Mouse (Mus musculus) liver, adult 2 months (tissue): Measurements from ENCODE around the gene Abca4. TPM values are rescaled to one million over a fixed set of nuclear protein-coding genes. Genes with fewer than 3 reads are reported as not detected.
A peak's percentile ranks its signal among the peaks of the same experiment; 100 is the strongest.

Experiments
- DNase-seq: peaks from one replicate; pipeline ENCODE4 v3.0.0-alpha.2; 2011; ENCODE audit warnings: low read depth, low spot score; ENCODE audit errors: extremely low read depth
- H3K27ac ChIP-seq: fragments of 200-500 bp; replicated peaks from 2 replicates; pipeline ENCODE4 v1.5.1; 2012; ENCODE audit warnings: low read depth, mild to moderate bottlenecking, control low read depth, inconsistent platforms, low read length; ENCODE audit not compliant: insufficient read depth
- H3K27me3 ChIP-seq: fragments of 200-500 bp; 2 replicates; pipeline ENCODE4 v1.6.1; 2012; ENCODE audit warnings: mild to moderate bottlenecking, moderate library complexity, low read length, inconsistent platforms; ENCODE audit not compliant: control insufficient read depth, insufficient read depth
- H3K36me3 ChIP-seq: fragments of 200-500 bp; 2 replicates; pipeline ENCODE4 v1.6.1; 2012; ENCODE audit warnings: low read length, inconsistent platforms; ENCODE audit not compliant: control insufficient read depth, insufficient read depth
- H3K4me1 ChIP-seq: fragments of 200-500 bp; 2 replicates; pipeline ENCODE4 v1.6.1; 2011; ENCODE audit warnings: low read length; ENCODE audit not compliant: control insufficient read depth, insufficient read depth
- H3K4me3 ChIP-seq: fragments of 200-500 bp; 2 replicates; pipeline ENCODE4 v1.5.1; 2011; ENCODE audit warnings: low read depth, mild to moderate bottlenecking, control low read depth, low read length, moderate library complexity; ENCODE audit not compliant: insufficient read depth
- H3K79me2 ChIP-seq: fragments of 200-500 bp; 2 replicates; pipeline ENCODE4 v1.6.1; 2012; ENCODE audit warnings: inconsistent platforms, mild to moderate bottlenecking, low read length, moderate library complexity; ENCODE audit not compliant: control insufficient read depth, insufficient read depth
- H3K9ac ChIP-seq: fragments of 200-500 bp; 2 replicates; pipeline ENCODE4 v1.6.1; 2012; ENCODE audit warnings: low read depth, mild to moderate bottlenecking, control low read depth, inconsistent platforms, low read length
- CTCF ChIP-seq: fragments of 200-500 bp; IDR thresholded peaks from 2 replicates; pipeline ENCODE4 v1.5.1; 2011; ENCODE audit warnings: low read depth, low read length, control low read depth
- POLR2A ChIP-seq: fragments of 200-500 bp; IDR thresholded peaks from 2 replicates; pipeline ENCODE4 v1.6.1; 2011; ENCODE audit warnings: low read length, control low read depth; ENCODE audit not compliant: insufficient read depth; ENCODE audit errors: extremely low read depth
- WGBS: fragments of 180-500 bp; shearing (Covaris S2); methylation state at CpG from one replicate; pipeline ENCODE4 v1.1.7; 2018; 5-methylcytosine and 5-hydroxymethylcytosine counted together
- polyA plus RNA-seq: library from polyadenylated mRNA; depleted of rRNA; stranded (reverse); fragments of >200 nt; gene quantifications from 2 replicates; pipeline ENCODE4 v1.2.3, GENCODE M21; 2012
- total RNA-seq: library from RNA; depleted of rRNA; stranded (reverse); fragments of >200 nt; gene quantifications from 2 replicates; pipeline ENCODE4 v1.2.3, GENCODE M21; 2014

Gene Abca4
- total and polyA plus RNA-seq, 2 experiments = 0.05 to 0.37 TPM

DNA sequence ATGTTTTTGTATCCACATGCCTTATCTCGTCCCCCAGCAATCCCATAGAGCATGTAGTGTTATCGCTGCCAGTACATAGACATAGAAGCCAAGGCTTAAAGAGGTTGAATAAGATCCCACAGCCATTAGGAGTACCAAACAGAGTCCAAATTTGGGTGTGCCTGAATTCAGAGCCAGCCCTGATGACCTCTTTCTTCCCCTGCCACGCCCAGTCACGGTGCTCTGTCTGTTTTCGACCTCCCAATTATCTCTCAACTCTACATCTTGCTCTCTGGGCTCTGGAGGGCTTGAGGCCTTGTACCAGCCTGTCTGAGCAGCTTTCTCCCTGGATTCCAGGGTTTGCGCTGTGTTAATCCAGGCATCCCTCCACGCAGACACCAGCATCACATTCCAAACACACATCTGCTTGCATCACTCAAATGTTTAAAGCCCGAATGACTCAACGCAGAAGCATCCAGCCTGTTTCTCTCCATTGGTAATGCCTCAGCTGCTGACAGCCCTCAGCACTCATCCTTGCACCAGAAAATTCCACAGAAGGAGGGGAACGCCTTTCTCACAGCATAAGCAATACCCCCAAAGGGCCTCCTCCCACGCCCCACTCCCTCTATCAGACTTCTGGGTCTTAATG lies 43.9 kb downstream of the Abca4 start:
- Histone ChIP-seq H3K9ac (no peak overlapping the region), H3K4me3 (no peak overlapping the region), H3K36me3 (no peaks in the 10 kb centered on the region), H3K27me3 (no peaks in the 10 kb centered on the region), H3K4me1 (peaks cover 2% of the 10 kb centered on the region), H3K79me2 (no peaks in the 10 kb centered on the region), H3K27ac (no peak overlapping the region)
- WGBS = 87% methylated on average over 11 of the region's 11 CpGs
- DNase-seq = no peak
- no peak for TF ChIP-seq POLR2A
- TF ChIP-seq CTCF = no peak

GRCm38 (mm10) chr3:122090338-122090737 lies 46.1 kb downstream of the Abca4 start:
- H3K9ac ChIP-seq = no peak overlapping the region

GRCm38 (mm10) chr3:122099713-122100112 lies 55.5 kb downstream of the Abca4 start:
- no peak for TF ChIP-seq CTCF
- no peak for TF ChIP-seq POLR2A
- 92% methylated on average over 5 of the region's 5 CpGs for WGBS
- Histone ChIP-seq H3K4me3 (no peak overlapping the region), H3K79me2 (no peaks in the 10 kb centered on the region), H3K9ac (no peak overlapping the region), H3K27me3 (no peaks in the 10 kb centered on the region), H3K4me1 (peaks cover 2% of the 10 kb centered on the region; the same call in 1 of the 2 replicates), H3K27ac (no peak overlapping the region), H3K36me3 (no peaks in the 10 kb centered on the region)
- DNase-seq = no peak

More at GRCm38 (mm10) chr3:122090338-122090737, 46.1 kb downstream of the Abca4 start:
- 77% methylated on average over 6 of the region's 6 CpGs for WGBS
- no peak for TF ChIP-seq CTCF
- TF ChIP-seq POLR2A = no peak
- Histone ChIP-seq H3K4me1 (peaks cover 2% of the 10 kb centered on the region), H3K4me3 (no peak overlapping the region), H3K27ac (no peak overlapping the region), H3K79me2 (no peaks in the 10 kb centered on the region), H3K27me3 (no peaks in the 10 kb centered on the region), H3K36me3 (no peaks in the 10 kb centered on the region)
- DNase-seq = no peak

- WGBS = 75% methylated on average over 7 of the region's 7 CpGs
- Histone ChIP-seq H3K79me2 (no peaks in the 10 kb centered on the region), H3K36me3 (no peaks in the 10 kb centered on the region), H3K9ac (no peak overlapping the region), H3K27ac (no peak overlapping the region), H3K27me3 (no peaks in the 10 kb centered on the region), H3K4me3 (no peak overlapping the region), H3K4me1 (peaks cover 2% of the 10 kb centered on the region; the same call in 1 of the 2 replicates)
- DNase-seq = no peak
- TF ChIP-seq CTCF = no peak
- no peak for TF ChIP-seq POLR2A
Measured at GRCm38 (mm10) chr3:122102091-122102490, 57.8 kb downstream of the Abca4 start.

DNA sequence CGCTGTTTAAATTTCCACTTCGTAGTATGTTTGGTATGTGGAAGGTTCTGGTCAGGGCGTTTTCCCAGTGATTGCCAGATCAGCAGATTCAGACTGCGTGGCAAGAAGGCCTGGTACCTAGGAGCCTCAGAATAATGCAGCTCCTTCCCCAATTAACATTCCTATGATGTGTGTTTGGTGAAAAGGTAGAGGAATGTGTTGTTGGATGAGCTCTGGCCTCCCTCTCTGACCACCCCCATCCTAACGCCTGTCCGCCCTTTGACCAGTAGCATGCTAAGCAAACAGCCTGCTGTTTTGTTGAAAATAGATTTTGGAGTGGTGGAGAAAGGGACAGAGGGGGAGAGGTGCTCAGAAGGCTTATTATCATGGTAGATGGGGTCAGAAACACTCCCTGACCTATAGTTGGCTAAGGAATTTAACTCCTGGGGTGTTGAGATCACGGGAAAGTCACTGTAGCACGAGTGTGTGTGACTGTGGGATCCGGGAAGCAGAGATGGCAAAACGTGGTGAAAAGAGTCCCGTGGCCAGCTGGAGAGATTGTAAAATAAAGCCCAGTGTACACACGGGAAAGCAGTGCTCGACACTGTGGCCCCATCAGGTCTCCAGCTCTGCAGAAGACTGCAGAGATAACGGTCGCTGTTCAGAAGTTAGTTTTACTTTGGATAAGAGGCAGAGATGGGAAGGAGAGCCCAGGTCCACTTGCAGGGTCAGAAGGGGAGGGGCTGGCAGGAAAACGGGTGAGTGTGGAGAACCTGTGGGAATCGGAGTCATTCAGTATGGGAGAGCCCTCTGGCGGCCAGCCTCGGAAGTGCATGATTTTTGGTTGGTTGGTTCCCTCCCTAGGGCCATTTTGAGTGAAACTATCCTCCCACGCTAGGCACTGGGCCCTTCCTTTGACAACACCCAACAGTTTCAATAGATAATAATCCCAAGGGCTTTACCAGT lies 59.9 kb downstream of the Abca4 start:
- 15% methylated on average over 20 of the region's 20 CpGs for WGBS
- no peaks in the 10 kb centered on the region for H3K36me3 ChIP-seq
- H3K4me3 ChIP-seq = peak overlapping the region; percentile 36
- H3K9ac ChIP-seq = peak overlapping the region; percentile 71
- H3K79me2 ChIP-seq = no peaks in the 10 kb centered on the region
- peak overlapping the region; percentile 93 for H3K27ac ChIP-seq
- DNase-seq = peak; percentile 87
- H3K4me1 ChIP-seq = peaks cover 2% of the 10 kb centered on the region; the same call in 1 of the 2 replicates
- H3K27me3 ChIP-seq = no peaks in the 10 kb centered on the region
- TF ChIP-seq POLR2A (no peak), CTCF (peak; percentile 94)
